Mouse (Mus musculus): ENCODE data around the gene Hdac9.

GRCm38 (mm10) chr12:34874926-34875325 is 42.0 kb downstream of the Hdac9 start:
- TF ChIP-seq CTCF (IDR thresholded peaks at IDR 0.05; ENCODE audit: low read depth): no peak
- TF ChIP-seq EP300 (optimal IDR thresholded peaks at IDR 0.05): no peak

Measured in stomach, postnatal 0 days (tissue).